Mouse (Mus musculus): ENCODE measurements at regions not wholly inside any gene's neighbourhood (a gene's known extent, or its start where the extent isn't known, plus 50 kb on each side); places are given as distances from the start of the nearest gene placed in this dataset.

DNA sequence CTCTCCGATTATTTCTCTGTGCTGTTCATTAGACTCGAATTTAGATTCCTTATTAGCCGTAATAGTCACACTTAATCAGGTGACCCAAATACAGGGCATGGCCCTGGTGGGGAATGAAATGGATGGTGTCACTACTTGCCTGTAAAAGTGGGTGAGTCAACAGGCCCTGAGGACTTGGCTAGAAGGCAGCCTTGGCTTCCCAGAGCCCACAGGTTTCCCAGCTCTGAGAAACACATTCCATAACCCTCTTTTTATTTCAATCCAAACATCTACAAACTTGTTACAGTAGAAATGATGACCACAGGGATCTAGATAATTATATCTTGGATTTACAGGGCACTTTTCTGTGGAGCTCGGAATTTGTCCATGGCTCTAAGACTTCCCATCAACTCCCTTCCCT lies 105.2 kb upstream of the Slc7a11 start:
- no peak for DNase-seq (ENCODE audit: low spot score in 2 of 2)

DNA sequence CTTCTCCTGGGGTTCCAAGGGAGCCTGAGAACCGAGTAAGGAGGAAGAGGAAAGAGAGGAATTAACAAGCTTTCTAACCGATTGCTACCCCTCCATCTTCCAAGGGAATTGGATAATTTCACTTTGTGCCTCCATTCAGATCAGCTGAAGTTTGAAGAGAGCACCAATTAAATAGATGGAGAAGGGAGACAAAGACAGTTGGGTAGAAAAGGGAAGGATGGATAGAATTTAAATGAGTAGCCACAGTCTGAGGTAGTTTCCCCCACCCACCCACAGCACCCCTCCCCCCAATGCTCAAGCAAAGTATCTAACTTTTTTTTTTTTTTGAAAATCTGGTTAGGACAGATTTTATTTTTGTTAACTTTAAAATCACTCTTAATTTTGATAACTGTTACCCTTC lies 87.2 kb upstream of the Slc7a11 start:
- DNase-seq (ENCODE audit: low spot score in 2 of 2): no peak

DNA sequence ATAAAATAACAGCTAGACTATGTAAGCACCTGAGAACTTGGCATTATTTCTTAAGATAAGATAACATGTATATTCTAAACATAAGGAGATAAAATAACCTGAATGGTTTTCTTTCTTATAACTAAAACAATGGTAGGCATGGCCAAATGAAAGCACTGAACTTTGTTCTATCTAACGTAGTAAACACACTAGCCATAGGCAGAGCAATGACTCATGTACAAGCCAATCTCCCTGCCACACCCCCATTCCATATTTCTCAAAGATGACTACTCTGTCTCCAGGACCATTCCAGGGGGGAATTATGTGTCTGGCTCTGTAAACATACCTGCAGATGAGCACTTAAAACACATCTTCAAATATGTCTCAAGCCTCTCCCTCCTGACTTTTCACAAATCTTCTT lies 80.6 kb upstream of the Slc7a11 start:
- no peak for DNase-seq (ENCODE audit: low spot score in 2 of 2)

DNA sequence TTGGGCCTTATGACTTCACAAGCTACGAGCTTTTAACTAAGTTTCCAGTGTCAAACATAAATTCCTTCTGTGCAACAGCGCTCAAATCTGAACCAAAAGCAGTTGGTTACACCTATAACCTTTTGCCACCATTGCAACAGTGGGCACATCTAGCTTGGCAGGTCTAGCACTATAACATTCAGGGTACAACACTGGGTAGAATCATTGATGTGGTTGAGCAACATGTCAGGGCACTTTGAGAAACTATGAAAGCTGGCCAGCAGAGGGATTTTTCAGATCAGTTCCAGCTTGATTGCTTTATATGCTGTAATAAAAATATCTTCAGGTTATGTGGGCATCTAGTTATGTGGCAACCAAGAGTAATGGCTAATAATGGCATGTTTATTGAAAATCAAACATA lies 63.8 kb upstream of the Slc7a11 start:
- no peak for DNase-seq (ENCODE audit: low spot score in 2 of 2)

All from left cerebral cortex, adult 18-20 months (tissue).